ENCODE assay signal across 14 mouse cellular contexts in genomic region chr11:112872677-112873367, GRCm38 (mm10).
DNase-seq lines count a peak whose midpoint lies in the region; ATAC-seq lines count a peak whose summit lies in the region.
"Had no signal": no experiment of that assay in that cellular context is flagged by ENCODE, and none has a peak within 500 bp of the region (broad histone marks: within the 10 kb centered on the region; RNA-seq: fewer than 3 reads in every experiment).

No protein-coding gene starts in this region.

- no peak overlapping the region for H3K27ac ChIP-seq in heart, embryonic 10.5 days
- H3K27ac ChIP-seq in hindbrain, embryonic 14.5 days = peak overlapping the region; percentile 74
- peak overlapping the region; percentile 90 for H3K27ac ChIP-seq in neural tube, embryonic 13.5 days (replicated peaks)
- H3K27ac ChIP-seq: embryonic facial prominence, embryonic 13.5 days had no signal

- 64% methylated on average over 11 of the region's 11 CpGs for WGBS in heart, embryonic 10.5 days
- 31% methylated on average over 11 of the region's 11 CpGs for WGBS in hindbrain, embryonic 14.5 days
- 15% methylated on average over 11 of the region's 11 CpGs for WGBS in neural tube, embryonic 13.5 days

- peaks cover 57% of the 10 kb centered on the region for H3K27me3 ChIP-seq in heart, embryonic 10.5 days (ENCODE audit: insufficient read depth, poor library complexity, severe bottlenecking)
- no peaks in the 10 kb centered on the region for H3K27me3 ChIP-seq in hindbrain, embryonic 14.5 days (ENCODE audit: control insufficient read depth, insufficient read depth, low read length)
- no peaks in the 10 kb centered on the region for H3K27me3 ChIP-seq in neural tube, embryonic 13.5 days

- H3K4me3 ChIP-seq in heart, embryonic 10.5 days = no peak overlapping the region
- H3K4me3 ChIP-seq in hindbrain, embryonic 14.5 days (replicated peaks; ENCODE audit: low read length) = no peak overlapping the region
- H3K4me3 ChIP-seq in neural tube, embryonic 13.5 days = no peak overlapping the region
- H3K4me3 ChIP-seq: embryonic facial prominence, embryonic 13.5 days had no signal

- peaks cover 14% of the 10 kb centered on the region for H3K4me1 ChIP-seq in heart, embryonic 10.5 days
- H3K4me1 ChIP-seq in hindbrain, embryonic 14.5 days (replicated peaks; ENCODE audit: control insufficient read depth, insufficient read depth, low read length) = peaks cover 30% of the 10 kb centered on the region
- peaks cover 57% of the 10 kb centered on the region for H3K4me1 ChIP-seq in neural tube, embryonic 13.5 days (replicated peaks)

- no peaks in the 10 kb centered on the region for H3K9me3 ChIP-seq in heart, embryonic 10.5 days
- H3K9me3 ChIP-seq in hindbrain, embryonic 14.5 days (ENCODE audit: control insufficient read depth, low read length) = no peaks in the 10 kb centered on the region
- no peaks in the 10 kb centered on the region for H3K9me3 ChIP-seq in neural tube, embryonic 13.5 days
- H3K9me3 ChIP-seq: embryonic facial prominence, embryonic 13.5 days had no signal

- DNase-seq in heart, adult 11 months = peak; percentile 35
- DNase-seq in heart, embryonic 10.5 days (ENCODE audit: low spot score) = no peak
- peak; percentile 29 for DNase-seq in hindbrain, embryonic 14.5 days (ENCODE audit: low spot score)
- DNase-seq in kidney, postnatal 36 days = peak; percentile 7 to 15
- no peak for DNase-seq in cerebellum, postnatal 10 days
- DNase-seq in right cerebral cortex, adult 2 months (ENCODE audit: low spot score in 2 of 2) = no peak
- DNase-seq in cerebellum, adult 9-10 months = no peak
- DNase-seq: cerebellum, adult 2 months; lung, postnatal 36 days; spleen, adult 18-20 months; thymus, adult 2 months had no signal

- no peak overlapping the region for H3K9ac ChIP-seq in hindbrain, embryonic 14.5 days
- no peak overlapping the region for H3K9ac ChIP-seq in neural tube, embryonic 13.5 days
- H3K9ac ChIP-seq: embryonic facial prominence, embryonic 13.5 days had no signal

- no peak overlapping the region for H3K4me2 ChIP-seq in hindbrain, embryonic 14.5 days (replicated peaks)
- peak overlapping the region; percentile 20 for H3K4me2 ChIP-seq in neural tube, embryonic 13.5 days
- H3K4me2 ChIP-seq: embryonic facial prominence, embryonic 13.5 days; liver, embryonic 11.5 days had no signal

- H3K36me3 ChIP-seq in heart, embryonic 10.5 days = no peaks in the 10 kb centered on the region
- no peaks in the 10 kb centered on the region for H3K36me3 ChIP-seq in hindbrain, embryonic 14.5 days (replicated peaks; ENCODE audit: control insufficient read depth, insufficient read depth)
- no peaks in the 10 kb centered on the region for H3K36me3 ChIP-seq in neural tube, embryonic 13.5 days
- H3K36me3 ChIP-seq: embryonic facial prominence, embryonic 13.5 days had no signal

- peak; percentile 47; the same call in 1 of the 2 replicates for ATAC-seq in hindbrain, embryonic 14.5 days (ENCODE audit: low FRiP score)
- ATAC-seq in neural tube, embryonic 13.5 days (ENCODE audit: low read depth) = peak; percentile 58

Comparison
In these comparisons a context has a peak if more than half of its experiments do, and no peak if none do; other contexts are left out.
1. DNase-seq: peak in heart, adult 11 months (single experiment), hindbrain, embryonic 14.5 days (single experiment) and kidney, postnatal 36 days (2 of 2); none in heart, embryonic 10.5 days (single experiment), cerebellum, postnatal 10 days (0 of 2), right cerebral cortex, adult 2 months (0 of 2) and cerebellum, adult 9-10 months (single experiment).